Mouse (Mus musculus) cortical plate, adult 2 months (tissue): ENCODE measurements around the gene Slc2a9.
A peak's percentile ranks its signal among the peaks of the same experiment; 100 is the strongest.

ENCODE experiments used
- CTCF ChIP-seq: fragments of 200-500 bp; IDR thresholded peaks from 2 replicates; pipeline ENCODE4 v1.5.1; 2011; ENCODE audit warnings: mild to moderate bottlenecking, control low read depth, low read length; ENCODE audit not compliant: insufficient read depth; ENCODE audit errors: extremely low read depth
- POLR2A ChIP-seq: fragments of 200-500 bp; IDR thresholded peaks from 2 replicates; pipeline ENCODE4 v1.6.1; 2011; ENCODE audit warnings: mild to moderate bottlenecking, low read length, control low read depth; ENCODE audit not compliant: insufficient read depth; ENCODE audit errors: extremely low read depth

DNA sequence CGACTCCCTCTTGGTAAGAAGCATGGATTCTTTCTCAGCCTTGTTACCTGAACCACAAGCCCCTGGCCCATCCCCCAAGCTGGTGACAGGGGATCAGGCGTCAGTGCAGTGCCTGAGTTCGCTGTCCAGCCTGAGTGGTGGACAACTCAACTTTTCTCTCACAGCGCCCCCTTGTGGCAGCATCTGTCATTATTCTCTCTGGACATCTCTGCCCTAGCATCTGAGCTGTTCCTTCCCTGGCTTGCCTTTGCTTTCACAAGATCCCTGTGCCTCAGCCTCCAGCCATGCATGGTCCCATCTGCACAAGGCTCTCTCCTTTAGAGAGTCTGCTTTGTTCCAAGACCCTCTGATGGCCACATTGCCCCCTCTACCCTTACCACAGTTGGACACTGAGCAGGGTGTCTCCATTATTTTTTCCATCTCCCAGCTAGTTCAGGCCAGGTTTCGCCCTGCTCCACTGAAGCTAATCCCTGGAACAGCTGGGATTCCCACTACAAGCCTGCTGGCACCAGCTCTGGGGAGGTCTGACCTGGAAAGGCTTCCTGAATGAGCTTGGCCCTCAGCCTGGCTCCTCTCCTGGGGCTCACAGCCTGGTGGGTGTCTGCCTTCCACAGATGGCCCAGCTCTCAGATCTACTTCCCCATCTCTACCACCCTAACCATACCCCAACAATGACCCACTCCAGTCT, 32.9 kb downstream of the Slc2a9 start:
- TF ChIP-seq POLR2A: no peak
- peak; percentile 73 for TF ChIP-seq CTCF
